Mouse (Mus musculus): ENCODE results near the gene Sparcl1. TPM values are rescaled to one million over a fixed set of nuclear protein-coding genes. Genes with fewer than 3 reads are reported as not detected.

The Sparcl1 gene
- polyA plus RNA-seq, 1 experiment from 2014 or later = 585 TPM

GRCm38 (mm10) chr5:104076361-104076760 lies 37.2 kb downstream of the Sparcl1 start:
- no peak overlapping the region for H3K4me2 ChIP-seq (ENCODE audit: low read length)
- no peaks in the 10 kb centered on the region for H3K36me3 ChIP-seq (ENCODE audit: control insufficient read depth, insufficient read depth, low read length)
- WGBS = 47% methylated on average over 10 of the region's 10 CpGs
- no peaks in the 10 kb centered on the region for H3K27me3 ChIP-seq (replicated peaks; ENCODE audit: control insufficient read depth, insufficient read depth, low read length)
- no peaks in the 10 kb centered on the region for H3K9me3 ChIP-seq (ENCODE audit: control insufficient read depth, low read length)
- ATAC-seq = 0 out of 2 replicates have a peak, but pooled peaks have one; percentile 37
- H3K27ac ChIP-seq (ENCODE audit: low read depth, low read length) = no peak overlapping the region
- H3K4me3 ChIP-seq (ENCODE audit: low read length) = no peak overlapping the region
- no peaks in the 10 kb centered on the region; the same call in 1 of the 2 replicates for H3K4me1 ChIP-seq (ENCODE audit: control insufficient read depth, insufficient read depth, low read depth, low read length)
- no peak overlapping the region for H3K9ac ChIP-seq (ENCODE audit: low read depth, low read length)

- no peaks in the 10 kb centered on the region; the same call in 1 of the 2 replicates for H3K4me1 ChIP-seq (ENCODE audit: control insufficient read depth, insufficient read depth, low read depth, low read length)
- no peak for ATAC-seq
- 32% methylated on average over 12 of the region's 12 CpGs for WGBS
- no peak overlapping the region for H3K4me2 ChIP-seq (ENCODE audit: low read length)
- no peaks in the 10 kb centered on the region for H3K27me3 ChIP-seq (replicated peaks; ENCODE audit: control insufficient read depth, insufficient read depth, low read length)
- no peaks in the 10 kb centered on the region for H3K9me3 ChIP-seq (ENCODE audit: control insufficient read depth, low read length)
- no peak overlapping the region for H3K27ac ChIP-seq (ENCODE audit: low read depth, low read length)
- no peak overlapping the region for H3K4me3 ChIP-seq (ENCODE audit: low read length)
- H3K36me3 ChIP-seq (ENCODE audit: control insufficient read depth, insufficient read depth, low read length) = no peaks in the 10 kb centered on the region
- no peak overlapping the region for H3K9ac ChIP-seq (ENCODE audit: low read depth, low read length)
Measured at GRCm38 (mm10) chr5:104074388-104074787, 39.1 kb downstream of the Sparcl1 start.

- Histone ChIP-seq H3K27me3 (replicated peaks; ENCODE audit: control insufficient read depth, insufficient read depth, low read length) (no peaks in the 10 kb centered on the region), H3K27ac (ENCODE audit: low read depth, low read length) (no peak overlapping the region), H3K4me1 (ENCODE audit: control insufficient read depth, insufficient read depth, low read depth, low read length) (no peaks in the 10 kb centered on the region; the same call in 1 of the 2 replicates), H3K4me3 (ENCODE audit: low read length) (no peak overlapping the region), H3K36me3 (ENCODE audit: control insufficient read depth, insufficient read depth, low read length) (no peaks in the 10 kb centered on the region), H3K9ac (ENCODE audit: low read depth, low read length) (no peak overlapping the region), H3K9me3 (ENCODE audit: control insufficient read depth, low read length) (no peaks in the 10 kb centered on the region), H3K4me2 (ENCODE audit: low read length) (no peak overlapping the region)
- WGBS = 77% methylated on average over 5 of the region's 5 CpGs
- ATAC-seq = peak; percentile 71
Measured at GRCm38 (mm10) chr5:104073602-104074001, 39.9 kb downstream of the Sparcl1 start.

GRCm38 (mm10) chr5:104072272-104072886 lies 41.2 kb downstream of the Sparcl1 start:
- no peak overlapping the region for H3K4me3 ChIP-seq (ENCODE audit: low read length)
- H3K9ac ChIP-seq (ENCODE audit: low read depth, low read length) = no peak overlapping the region
- peak; percentile 86 for ATAC-seq
- no peak overlapping the region for H3K27ac ChIP-seq (ENCODE audit: low read depth, low read length)
- H3K4me1 ChIP-seq (ENCODE audit: control insufficient read depth, insufficient read depth, low read depth, low read length) = no peaks in the 10 kb centered on the region; the same call in 1 of the 2 replicates
- H3K9me3 ChIP-seq (ENCODE audit: control insufficient read depth, low read length) = no peaks in the 10 kb centered on the region
- no peaks in the 10 kb centered on the region for H3K27me3 ChIP-seq (replicated peaks; ENCODE audit: control insufficient read depth, insufficient read depth, low read length)
- WGBS = 14% methylated on average over 6 of the region's 8 CpGs
- no peak overlapping the region for H3K4me2 ChIP-seq (ENCODE audit: low read length)
- H3K36me3 ChIP-seq (ENCODE audit: control insufficient read depth, insufficient read depth, low read length) = no peaks in the 10 kb centered on the region

- no peak overlapping the region for H3K27ac ChIP-seq (ENCODE audit: low read depth, low read length)
- H3K4me3 ChIP-seq (ENCODE audit: low read length) = no peak overlapping the region
- no peaks in the 10 kb centered on the region for H3K9me3 ChIP-seq (ENCODE audit: control insufficient read depth, low read length)
- 61% methylated on average over 4 of the region's 4 CpGs for WGBS
- no peak overlapping the region for H3K9ac ChIP-seq (ENCODE audit: low read depth, low read length)
- H3K27me3 ChIP-seq (replicated peaks; ENCODE audit: control insufficient read depth, insufficient read depth, low read length) = no peaks in the 10 kb centered on the region
- H3K4me2 ChIP-seq (ENCODE audit: low read length) = no peak overlapping the region
- H3K36me3 ChIP-seq (ENCODE audit: control insufficient read depth, insufficient read depth, low read length) = no peaks in the 10 kb centered on the region
- ATAC-seq = no peak
- H3K4me1 ChIP-seq (ENCODE audit: control insufficient read depth, insufficient read depth, low read depth, low read length) = no peaks in the 10 kb centered on the region; the same call in 1 of the 2 replicates
Measured at GRCm38 (mm10) chr5:104071048-104071447, 42.5 kb downstream of the Sparcl1 start.

- WGBS = 85% methylated on average over 7 of the region's 7 CpGs
- H3K27ac ChIP-seq (ENCODE audit: low read depth, low read length) = no peak overlapping the region
- H3K4me2 ChIP-seq (ENCODE audit: low read length) = no peak overlapping the region
- no peak overlapping the region for H3K9ac ChIP-seq (ENCODE audit: low read depth, low read length)
- H3K9me3 ChIP-seq (ENCODE audit: control insufficient read depth, low read length) = no peaks in the 10 kb centered on the region
- no peaks in the 10 kb centered on the region; the same call in 1 of the 2 replicates for H3K4me1 ChIP-seq (ENCODE audit: control insufficient read depth, insufficient read depth, low read depth, low read length)
- ATAC-seq = no peak
- no peaks in the 10 kb centered on the region for H3K27me3 ChIP-seq (replicated peaks; ENCODE audit: control insufficient read depth, insufficient read depth, low read length)
- H3K36me3 ChIP-seq (ENCODE audit: control insufficient read depth, insufficient read depth, low read length) = peaks cover 6% of the 10 kb centered on the region
- H3K4me3 ChIP-seq (ENCODE audit: low read length) = no peak overlapping the region
Measured at GRCm38 (mm10) chr5:104068751-104069150, 44.8 kb downstream of the Sparcl1 start.

GRCm38 (mm10) chr5:104062773-104063551 lies 50.6 kb downstream of the Sparcl1 start:
- H3K9me3 ChIP-seq (ENCODE audit: control insufficient read depth, low read length) = no peaks in the 10 kb centered on the region
- H3K4me1 ChIP-seq (ENCODE audit: control insufficient read depth, insufficient read depth, low read depth, low read length) = no peaks in the 10 kb centered on the region
- H3K36me3 ChIP-seq (ENCODE audit: control insufficient read depth, insufficient read depth, low read length) = peaks cover 16% of the 10 kb centered on the region
- no peaks in the 10 kb centered on the region for H3K27me3 ChIP-seq (replicated peaks; ENCODE audit: control insufficient read depth, insufficient read depth, low read length)
- no peak overlapping the region for H3K4me2 ChIP-seq (ENCODE audit: low read length)
- no peak overlapping the region for H3K4me3 ChIP-seq (ENCODE audit: low read length)
- no peak for ATAC-seq
- 91% methylated on average over 11 of the region's 11 CpGs for WGBS
- no peak overlapping the region for H3K9ac ChIP-seq (ENCODE audit: low read depth, low read length)
- H3K27ac ChIP-seq (ENCODE audit: low read depth, low read length) = no peak overlapping the region

GRCm38 (mm10) chr5:104061936-104062772 lies 51.4 kb downstream of the Sparcl1 start:
- Histone ChIP-seq H3K36me3 (ENCODE audit: control insufficient read depth, insufficient read depth, low read length) (peaks cover 16% of the 10 kb centered on the region), H3K27me3 (replicated peaks; ENCODE audit: control insufficient read depth, insufficient read depth, low read length) (no peaks in the 10 kb centered on the region), H3K27ac (ENCODE audit: low read depth, low read length) (no peak overlapping the region), H3K4me3 (ENCODE audit: low read length) (no peak overlapping the region), H3K9me3 (ENCODE audit: control insufficient read depth, low read length) (no peaks in the 10 kb centered on the region), H3K9ac (ENCODE audit: low read depth, low read length) (no peak overlapping the region), H3K4me1 (ENCODE audit: control insufficient read depth, insufficient read depth, low read depth, low read length) (no peaks in the 10 kb centered on the region), H3K4me2 (ENCODE audit: low read length) (no peak overlapping the region)
- ATAC-seq = peak; percentile 50; the same call in 1 of the 2 replicates
- WGBS = 79% methylated on average over 13 of the region's 13 CpGs

- ATAC-seq = peak; percentile 42; the same call in 1 of the 2 replicates
- no peak overlapping the region for H3K9ac ChIP-seq (ENCODE audit: low read depth, low read length)
- H3K9me3 ChIP-seq (ENCODE audit: control insufficient read depth, low read length) = no peaks in the 10 kb centered on the region
- peaks cover 16% of the 10 kb centered on the region for H3K36me3 ChIP-seq (ENCODE audit: control insufficient read depth, insufficient read depth, low read length)
- no peak overlapping the region for H3K4me2 ChIP-seq (ENCODE audit: low read length)
- WGBS = 83% methylated on average over 5 of the region's 5 CpGs
- no peak overlapping the region for H3K27ac ChIP-seq (ENCODE audit: low read depth, low read length)
- no peaks in the 10 kb centered on the region for H3K27me3 ChIP-seq (replicated peaks; ENCODE audit: control insufficient read depth, insufficient read depth, low read length)
- no peak overlapping the region for H3K4me3 ChIP-seq (ENCODE audit: low read length)
- no peaks in the 10 kb centered on the region for H3K4me1 ChIP-seq (ENCODE audit: control insufficient read depth, insufficient read depth, low read depth, low read length)
Measured at GRCm38 (mm10) chr5:104060429-104060828, 53.1 kb downstream of the Sparcl1 start.

Measured in hindbrain, embryonic 16.5 days (tissue).